Mouse (Mus musculus) liver, embryonic 11.5 days (tissue): ENCODE data around the gene Fbln2. TPM values are rescaled to one million over a fixed set of nuclear protein-coding genes. Genes with fewer than 3 reads are reported as not detected.

Source experiments
- ATAC-seq: fragments of 200-750 bp; cut with Nextera tagmentation; replicated peaks from 2 replicates; pipeline ENCODE4 v1.8.0; 2017; ENCODE audit warnings: moderate number of reproducible peaks, mild to moderate bottlenecking, moderate TSS enrichment, moderate library complexity; ENCODE audit not compliant: low FRiP score
- DNase-seq: peaks from one replicate; pipeline ENCODE4 v3.0.0-alpha.2; 2017; ENCODE audit warnings: low spot score
- H3K27ac ChIP-seq: fragments of 300-500 bp; sonication (generic); 2 replicates; pipeline ENCODE4 v1.5.1; 2014; ENCODE audit warnings: mild to moderate bottlenecking, low read depth, low read length, control low read depth
- H3K27me3 ChIP-seq: fragments of 300-500 bp; sonication (generic); replicated peaks from 2 replicates; pipeline ENCODE4 v1.6.1; 2014; ENCODE audit warnings: low read length, mixed read lengths; ENCODE audit not compliant: control insufficient read depth, insufficient read depth
- H3K36me3 ChIP-seq: fragments of 300-500 bp; sonication (generic); 2 replicates; pipeline ENCODE4 v1.6.1; 2014; ENCODE audit warnings: mild to moderate bottlenecking, low read length, moderate library complexity, mixed read lengths; ENCODE audit not compliant: control insufficient read depth, insufficient read depth
- H3K4me1 ChIP-seq: fragments of 300-500 bp; sonication (generic); replicated peaks from 2 replicates; pipeline ENCODE4 v1.6.1; 2014; ENCODE audit warnings: low read length, mixed read lengths; ENCODE audit not compliant: control insufficient read depth, insufficient read depth
- H3K4me2 ChIP-seq: fragments of 300-500 bp; sonication (generic); 2 replicates; pipeline ENCODE4 v1.6.1; 2014; ENCODE audit warnings: mild to moderate bottlenecking, control low read depth, moderate library complexity
- H3K4me3 ChIP-seq: fragments of 300-500 bp; sonication (generic); 2 replicates; pipeline ENCODE4 v1.5.1; 2014; ENCODE audit warnings: low read depth, low read length, control low read depth
- H3K9ac ChIP-seq: fragments of 300-500 bp; sonication (generic); 2 replicates; pipeline ENCODE4 v1.6.1; 2014; ENCODE audit warnings: low read depth, low read length, control low read depth
- H3K9me3 ChIP-seq: fragments of 300-500 bp; sonication (generic); 2 replicates; pipeline ENCODE4 v1.6.1; 2016; ENCODE audit warnings: low read length, inconsistent platforms, mixed read lengths; ENCODE audit not compliant: control insufficient read depth
- WGBS: fragments of 180-500 bp; shearing (Covaris S2); extraction: QIAGEN DNeasy Blood & Tissue Kit; methylation state at CpG from one replicate; pipeline ENCODE4 v1.1.7; 2014; 5-methylcytosine and 5-hydroxymethylcytosine counted together
- polyA plus RNA-seq: library from polyadenylated mRNA; unstranded; fragments of >200 nt; fragmentation: Nextera tagmentation; extraction: Ambion mirVana; gene quantifications from 2 replicates; pipeline ENCODE4 v1.2.1, GENCODE M21; 2014

Fbln2 gene
- polyA plus RNA-seq, 1 experiment from 2014 or later, result 33.3 TPM

DNA sequence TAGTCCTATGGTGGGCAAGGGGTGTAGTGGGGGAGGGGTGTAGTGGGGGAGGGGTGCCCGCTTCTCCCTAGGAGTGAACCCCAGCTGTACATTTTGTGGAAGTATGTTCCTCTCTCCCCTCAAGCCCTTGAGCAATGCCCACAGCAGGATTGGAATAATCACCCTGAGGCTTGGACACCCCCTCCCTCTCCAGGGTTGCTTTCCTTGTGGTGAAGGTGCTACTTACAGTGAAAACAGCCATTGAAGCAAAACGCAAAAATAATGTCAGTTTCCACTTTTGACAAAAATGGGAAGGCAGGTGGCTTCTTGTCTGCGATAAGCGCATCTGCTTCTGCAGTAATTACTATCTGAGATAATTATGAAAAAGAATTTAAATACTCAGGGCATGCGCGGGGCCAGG is 75.4 kb downstream of the Fbln2 start:
- no peak overlapping the region for H3K27ac ChIP-seq
- no peak overlapping the region for H3K9ac ChIP-seq
- no peak for ATAC-seq
- H3K9me3 ChIP-seq, result no peaks in the 10 kb centered on the region
- no peak overlapping the region for H3K4me3 ChIP-seq
- H3K27me3 ChIP-seq, result peaks cover 65% of the 10 kb centered on the region
- WGBS, result 70% methylated on average over 6 of the region's 6 CpGs
- no peak overlapping the region for H3K4me2 ChIP-seq
- no peaks in the 10 kb centered on the region for H3K4me1 ChIP-seq
- no peak for DNase-seq
- H3K36me3 ChIP-seq, result no peaks in the 10 kb centered on the region

DNA sequence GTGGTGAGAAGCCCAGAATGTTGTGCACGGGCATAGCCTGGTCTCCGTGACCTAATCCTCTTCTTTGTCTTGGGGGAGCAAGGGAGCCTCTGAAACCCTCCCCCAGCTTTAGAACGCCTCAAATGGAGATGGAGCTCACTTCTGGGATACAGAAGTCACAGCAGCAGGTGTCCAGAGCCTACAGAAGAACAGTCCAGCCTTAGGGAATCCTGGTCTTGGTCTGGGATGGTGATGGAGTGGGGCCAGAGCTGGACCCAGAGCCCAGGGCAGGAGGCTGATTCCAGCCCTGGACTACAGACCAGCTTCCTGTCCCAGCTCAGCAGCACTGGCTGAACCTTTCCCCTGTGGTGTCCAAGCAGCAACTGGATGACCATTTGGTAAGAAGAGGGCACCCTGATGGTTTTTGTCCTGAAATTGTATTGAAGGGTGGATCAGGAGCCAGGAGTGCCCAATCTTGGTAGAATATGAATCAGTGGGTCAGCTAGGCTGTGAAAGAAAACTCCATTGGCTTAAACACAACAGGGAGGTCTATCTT is 76.1 kb downstream of the Fbln2 start:
- Histone ChIP-seq H3K4me2 (no peak overlapping the region), H3K27me3 (peaks cover 60% of the 10 kb centered on the region), H3K9ac (no peak overlapping the region), H3K36me3 (no peaks in the 10 kb centered on the region), H3K27ac (no peak overlapping the region), H3K9me3 (no peaks in the 10 kb centered on the region), H3K4me1 (no peaks in the 10 kb centered on the region), H3K4me3 (no peak overlapping the region)
- DNase-seq (no peak), ATAC-seq (no peak)
- 54% methylated on average over 3 of the region's 3 CpGs for WGBS

GRCm38 (mm10) chr6:91288961-91289360 is 76.7 kb downstream of the Fbln2 start:
- no peaks in the 10 kb centered on the region for H3K36me3 ChIP-seq
- H3K4me1 ChIP-seq, result no peaks in the 10 kb centered on the region
- no peak overlapping the region for H3K4me2 ChIP-seq
- DNase-seq, result no peak
- no peak overlapping the region for H3K4me3 ChIP-seq
- 43% methylated on average over 1 of the region's 1 CpGs for WGBS
- no peak for ATAC-seq
- no peak overlapping the region for H3K9ac ChIP-seq
- H3K27me3 ChIP-seq, result peaks cover 53% of the 10 kb centered on the region
- H3K9me3 ChIP-seq, result no peaks in the 10 kb centered on the region
- H3K27ac ChIP-seq, result no peak overlapping the region

DNA sequence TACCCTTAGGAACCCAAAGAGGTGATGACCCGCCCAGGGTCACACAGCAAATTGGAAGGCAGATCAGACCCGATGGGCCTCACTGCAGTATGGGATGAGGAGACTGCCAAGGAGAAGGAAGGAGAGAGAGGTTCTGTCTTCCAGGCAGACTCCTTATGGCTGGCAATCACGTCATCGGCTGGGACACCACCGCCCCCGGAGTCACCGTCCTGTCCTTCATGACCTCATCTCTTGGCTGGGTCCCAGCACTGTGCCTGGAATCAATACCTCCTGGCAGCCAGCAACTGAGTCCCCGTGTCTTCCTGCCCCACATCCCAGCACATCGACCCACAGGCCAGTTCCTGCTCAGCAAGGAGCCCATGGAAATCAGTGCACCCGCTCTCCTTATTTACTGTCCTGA is 78.7 kb downstream of the Fbln2 start:
- 66% methylated on average over 10 of the region's 10 CpGs for WGBS
- no peak for DNase-seq

GRCm38 (mm10) chr6:91295431-91295830 is 83.2 kb downstream of the Fbln2 start:
- H3K27ac ChIP-seq, result no peak overlapping the region
- no peak for ATAC-seq
- no peaks in the 10 kb centered on the region for H3K4me1 ChIP-seq
- H3K9me3 ChIP-seq, result no peaks in the 10 kb centered on the region
- DNase-seq, result no peak
- no peak overlapping the region for H3K9ac ChIP-seq
- H3K27me3 ChIP-seq, result peaks cover 8% of the 10 kb centered on the region
- H3K36me3 ChIP-seq, result no peaks in the 10 kb centered on the region
- no peak overlapping the region for H3K4me2 ChIP-seq
- no peak overlapping the region for H3K4me3 ChIP-seq
- 59% methylated on average over 4 of the region's 4 CpGs for WGBS

More for the DNA sequence above, 78.7 kb downstream of the Fbln2 start:
- H3K27me3 ChIP-seq, result peaks cover 34% of the 10 kb centered on the region
- no peaks in the 10 kb centered on the region for H3K9me3 ChIP-seq
- ATAC-seq, result no peak
- no peaks in the 10 kb centered on the region for H3K36me3 ChIP-seq
- no peaks in the 10 kb centered on the region for H3K4me1 ChIP-seq
- no peak overlapping the region for H3K9ac ChIP-seq
- H3K4me3 ChIP-seq, result no peak overlapping the region
- H3K27ac ChIP-seq, result no peak overlapping the region
- H3K4me2 ChIP-seq, result no peak overlapping the region

DNA sequence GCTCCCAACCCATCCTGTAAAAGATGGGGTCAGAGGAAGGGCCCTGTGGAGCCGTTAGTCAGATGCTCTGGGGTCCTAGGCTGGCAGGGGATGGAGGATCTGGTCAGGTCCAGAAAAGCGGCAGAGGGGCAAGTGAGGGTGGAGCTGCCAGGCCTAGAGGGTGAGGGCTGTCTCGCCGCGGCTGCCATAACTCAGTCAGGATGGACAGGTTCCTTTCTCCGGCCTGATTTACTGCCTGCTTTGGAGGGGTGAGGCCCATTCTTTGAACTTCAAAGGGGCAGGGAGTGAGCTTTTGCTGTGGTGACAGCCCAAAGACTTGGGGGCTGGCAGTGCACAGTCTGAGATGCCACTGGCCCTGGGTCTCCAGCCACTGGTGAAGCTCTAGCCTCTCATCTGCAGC is 86.6 kb downstream of the Fbln2 start:
- Histone ChIP-seq H3K36me3 (no peaks in the 10 kb centered on the region), H3K27me3 (peaks cover 8% of the 10 kb centered on the region), H3K9ac (no peak overlapping the region), H3K27ac (no peak overlapping the region), H3K9me3 (no peaks in the 10 kb centered on the region), H3K4me3 (no peak overlapping the region), H3K4me1 (no peaks in the 10 kb centered on the region), H3K4me2 (no peak overlapping the region)
- DNase-seq (no peak), ATAC-seq (no peak)
- 57% methylated on average over 6 of the region's 6 CpGs for WGBS

- Histone ChIP-seq H3K4me2 (no peak overlapping the region), H3K9ac (no peak overlapping the region), H3K27me3 (peaks cover 8% of the 10 kb centered on the region), H3K9me3 (no peaks in the 10 kb centered on the region), H3K4me3 (no peak overlapping the region), H3K36me3 (no peaks in the 10 kb centered on the region), H3K27ac (no peak overlapping the region), H3K4me1 (no peaks in the 10 kb centered on the region)
- ATAC-seq (no peak), DNase-seq (no peak)
- WGBS, result 76% methylated on average over 3 of the region's 3 CpGs
These were observed 87.8 kb downstream of the Fbln2 start for GRCm38 (mm10) chr6:91300079-91300478.

DNA sequence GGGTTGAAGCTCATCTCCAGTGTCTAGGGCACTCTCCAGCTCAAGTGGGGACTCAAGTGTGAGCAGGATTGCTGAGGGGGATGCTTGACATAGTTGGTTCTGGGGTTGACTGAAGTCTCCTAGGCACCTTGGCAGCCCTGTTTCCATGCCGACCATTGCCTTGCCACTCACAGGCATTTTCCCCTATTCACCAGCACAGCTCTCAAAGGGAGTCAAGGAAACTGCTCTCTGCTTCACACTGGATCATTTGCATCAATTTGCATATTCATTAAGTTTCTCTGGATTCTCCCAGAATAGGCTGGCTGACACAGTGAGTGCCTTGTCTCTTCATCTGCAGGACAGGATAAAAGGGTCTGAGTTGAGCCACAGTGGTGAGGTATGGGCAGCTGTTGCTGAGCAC is 89.6 kb downstream of the Fbln2 start:
- Histone ChIP-seq H3K4me3 (no peak overlapping the region), H3K4me2 (no peak overlapping the region), H3K27me3 (peaks cover 6% of the 10 kb centered on the region; the same call in 1 of the 2 replicates), H3K9me3 (no peaks in the 10 kb centered on the region), H3K36me3 (no peaks in the 10 kb centered on the region), H3K9ac (no peak overlapping the region), H3K4me1 (no peaks in the 10 kb centered on the region), H3K27ac (no peak overlapping the region)
- WGBS, result 44% methylated on average over 1 of the region's 1 CpGs
- no peak for DNase-seq
- no peak for ATAC-seq

GRCm38 (mm10) chr6:91302337-91302736 is 90.1 kb downstream of the Fbln2 start:
- no peak overlapping the region for H3K4me3 ChIP-seq
- 74% methylated on average over 3 of the region's 3 CpGs for WGBS

More at GRCm38 (mm10) chr6:91302337-91302736, 90.1 kb downstream of the Fbln2 start:
- H3K27ac ChIP-seq, result no peak overlapping the region
- DNase-seq (no peak), ATAC-seq (no peak)
- H3K9me3 ChIP-seq, result no peaks in the 10 kb centered on the region
- no peaks in the 10 kb centered on the region for H3K36me3 ChIP-seq
- H3K27me3 ChIP-seq, result peaks cover 6% of the 10 kb centered on the region; the same call in 1 of the 2 replicates
- H3K9ac ChIP-seq, result no peak overlapping the region
- H3K4me1 ChIP-seq, result no peaks in the 10 kb centered on the region
- H3K4me2 ChIP-seq, result no peak overlapping the region
